8 mouse cellular contexts compared by ENCODE assay signal in the genomic region with DNA sequence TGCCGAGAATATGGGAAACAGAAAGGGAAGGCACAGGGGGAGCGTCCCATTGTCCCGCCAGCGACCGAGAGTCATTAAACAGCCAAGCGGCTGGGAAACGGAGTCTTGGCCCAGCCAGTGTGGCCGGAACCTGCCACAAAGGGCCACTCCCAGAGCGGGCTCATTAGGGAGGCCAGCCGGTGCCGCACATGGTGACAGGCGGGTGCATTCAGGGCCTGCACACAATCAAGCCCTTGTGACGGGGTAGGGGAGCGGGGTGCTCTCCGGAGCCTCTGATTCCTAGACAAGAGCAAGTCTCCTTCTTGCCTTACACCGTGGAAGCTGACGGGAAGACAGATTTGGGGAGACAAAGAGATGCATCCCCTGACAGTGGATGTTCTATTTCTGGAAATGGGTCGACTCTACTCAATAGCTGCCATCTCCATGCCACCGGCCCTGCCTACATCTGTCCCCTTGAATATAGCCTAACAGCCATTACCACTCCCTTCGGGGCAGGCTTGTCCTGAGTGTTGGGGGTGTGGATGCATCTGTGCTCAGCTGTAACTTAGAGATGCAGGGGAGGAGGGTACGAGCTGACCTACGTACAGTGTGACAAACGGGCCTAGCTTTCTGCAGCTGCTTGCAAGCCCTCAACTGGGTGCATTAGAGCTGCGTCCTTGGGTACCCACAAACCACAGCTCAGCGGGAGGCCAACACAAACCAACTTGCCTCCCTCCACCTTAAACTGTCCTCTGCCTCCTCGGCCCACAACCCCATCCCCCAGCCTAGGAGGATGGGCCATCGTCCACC. TPM values are rescaled to one million over a fixed set of nuclear protein-coding genes. Genes with fewer than 3 reads are reported as not detected.
DNase-seq lines count a peak whose midpoint lies in the region; ATAC-seq and TF ChIP-seq lines count a peak whose summit lies in the region.

No protein-coding gene starts in this region.

- peak overlapping the region; percentile 51 for H3K4me2 ChIP-seq in forebrain, embryonic 12.5 days
- peak overlapping the region; percentile 45 for H3K4me2 ChIP-seq in hindbrain, embryonic 14.5 days (replicated peaks)
- no peak overlapping the region for H3K4me2 ChIP-seq in lung, postnatal 0 days (replicated peaks; ENCODE audit: low read depth, low read length)

- DNase-seq in thymus, postnatal 0 days (ENCODE audit: low spot score) = peak; percentile 17
- DNase-seq in thymus, postnatal 36 days = no peak
- DNase-seq in hindbrain, embryonic 14.5 days (ENCODE audit: low spot score) = no peak
- DNase-seq in lung, postnatal 0 days (ENCODE audit: low spot score) = peak; percentile 42
- peak; percentile 70 to 74 for DNase-seq in right cerebral cortex, postnatal 10 days (ENCODE audit: low spot score in 2 of 2)
- DNase-seq in ovary, postnatal 36 days (ENCODE audit: low spot score) = no peak
- DNase-seq in adrenal gland, postnatal 36 days = no peak

- no peak for TF ChIP-seq EP300 in lung, postnatal 0 days (IDR thresholded peaks at IDR 0.05)

- peak overlapping the region; percentile 51 for H3K9ac ChIP-seq in forebrain, embryonic 12.5 days
- peak overlapping the region; percentile 57 for H3K9ac ChIP-seq in hindbrain, embryonic 14.5 days
- no peak overlapping the region for H3K9ac ChIP-seq in lung, postnatal 0 days (replicated peaks; ENCODE audit: low read depth)

- H3K27me3 ChIP-seq in forebrain, embryonic 12.5 days = no peaks in the 10 kb centered on the region
- H3K27me3 ChIP-seq in hindbrain, embryonic 14.5 days (ENCODE audit: control insufficient read depth, insufficient read depth, low read length) = no peaks in the 10 kb centered on the region
- H3K27me3 ChIP-seq in lung, postnatal 0 days (replicated peaks; ENCODE audit: insufficient read depth, low read length) = no peaks in the 10 kb centered on the region

- H3K27ac ChIP-seq in forebrain, embryonic 12.5 days = peak overlapping the region; percentile 91
- H3K27ac ChIP-seq in hindbrain, embryonic 14.5 days = peak overlapping the region; percentile 79
- H3K27ac ChIP-seq in lung, postnatal 0 days (ENCODE audit: low read length) = peak overlapping the region; percentile 47

- H3K36me3 ChIP-seq in forebrain, embryonic 12.5 days (replicated peaks) = peaks cover 4% of the 10 kb centered on the region; the same call in 1 of the 2 replicates
- 0 out of 2 replicates have a peak, but pooled peaks cover 6% of the 10 kb centered on the region for H3K36me3 ChIP-seq in hindbrain, embryonic 14.5 days (replicated peaks; ENCODE audit: control insufficient read depth, insufficient read depth)
- no peaks in the 10 kb centered on the region for H3K36me3 ChIP-seq in lung, postnatal 0 days (ENCODE audit: insufficient read depth, low read length)

- ATAC-seq in forebrain, embryonic 12.5 days (ENCODE audit: low FRiP score) = peak; percentile 86
- ATAC-seq in hindbrain, embryonic 14.5 days (ENCODE audit: low FRiP score) = peak; percentile 67
- ATAC-seq in lung, postnatal 0 days = peak; percentile 60

- 5% methylated on average over 27 of the region's 27 CpGs for WGBS in forebrain, embryonic 12.5 days
- WGBS in hindbrain, embryonic 14.5 days = 10% methylated on average over 27 of the region's 27 CpGs
- WGBS in lung, postnatal 0 days = 47% methylated on average over 27 of the region's 27 CpGs

- TF ChIP-seq CTCF in lung, postnatal 0 days (IDR thresholded peaks at IDR 0.05) = no peak

- peaks cover 88% of the 10 kb centered on the region for H3K4me1 ChIP-seq in forebrain, embryonic 12.5 days
- H3K4me1 ChIP-seq in hindbrain, embryonic 14.5 days (replicated peaks; ENCODE audit: control insufficient read depth, insufficient read depth, low read length) = peaks cover 73% of the 10 kb centered on the region
- peaks cover 22% of the 10 kb centered on the region; the same call in 1 of the 2 replicates for H3K4me1 ChIP-seq in lung, postnatal 0 days (ENCODE audit: insufficient read depth, low read depth, low read length)

- no peaks in the 10 kb centered on the region for H3K9me3 ChIP-seq in forebrain, embryonic 12.5 days
- no peaks in the 10 kb centered on the region for H3K9me3 ChIP-seq in hindbrain, embryonic 14.5 days (ENCODE audit: control insufficient read depth, low read length)
- no peaks in the 10 kb centered on the region for H3K9me3 ChIP-seq in lung, postnatal 0 days (ENCODE audit: low read length)

- H3K4me3 ChIP-seq in forebrain, embryonic 12.5 days (replicated peaks) = peak overlapping the region; percentile 23
- peak overlapping the region; percentile 5; the same call in 1 of the 2 replicates for H3K4me3 ChIP-seq in hindbrain, embryonic 14.5 days (replicated peaks; ENCODE audit: low read length)
- no peak overlapping the region for H3K4me3 ChIP-seq in lung, postnatal 0 days (ENCODE audit: low read depth, low read length)

RNA-seq across cellular contexts. Expression of gene Ccdc85c, which starts 9.2 kb away (rescaled TPM):
- 11.3 and 13.6 TPM in 2 replicates for polyA plus RNA-seq in thymus, postnatal 0 days (2015; fragmentation: Nextera tagmentation; extraction: Ambion mirVana)
- 10.7 and 14.7 TPM in 2 replicates for polyA plus RNA-seq in forebrain, embryonic 12.5 days (2016; fragmentation: Nextera tagmentation; extraction: Ambion mirVana)
- polyA plus RNA-seq in hindbrain, embryonic 14.5 days (2014; fragmentation: Nextera tagmentation; extraction: Ambion mirVana) = 13.9 and 16.5 TPM in 2 replicates
- 4.1 and 4.5 TPM in 2 replicates for polyA plus RNA-seq in lung, postnatal 0 days (2015; fragmentation: Nextera tagmentation; extraction: Ambion mirVana)
- total RNA-seq in adrenal gland, postnatal 36 days (2021) = 10 to 100 TPM; 21.6 to 28.8 TPM

RNA-seq across cellular contexts. Expression of gene Hhipl1, which starts 40.0 kb away (rescaled TPM):
- 0.05 TPM in 2 replicates for polyA plus RNA-seq in thymus, postnatal 0 days (2015; fragmentation: Nextera tagmentation; extraction: Ambion mirVana)
- 3.3 and 3.5 TPM in 2 replicates for polyA plus RNA-seq in forebrain, embryonic 12.5 days (2016; fragmentation: Nextera tagmentation; extraction: Ambion mirVana)
- polyA plus RNA-seq in hindbrain, embryonic 14.5 days (2014; fragmentation: Nextera tagmentation; extraction: Ambion mirVana) = 1.8 and 1.9 TPM in 2 replicates
- polyA plus RNA-seq in lung, postnatal 0 days (2015; fragmentation: Nextera tagmentation; extraction: Ambion mirVana) = 0.35 and 0.57 TPM in 2 replicates
- total RNA-seq in adrenal gland, postnatal 36 days (2021) = under 1 TPM; 0.76 to 0.86 TPM

Comparison
In these comparisons a context has a peak if more than half of its experiments do, and no peak if none do; other contexts are left out.
1. DNase-seq: peak in thymus, postnatal 0 days (single experiment), lung, postnatal 0 days (single experiment) and right cerebral cortex, postnatal 10 days (2 of 2); none in thymus, postnatal 36 days (0 of 2), hindbrain, embryonic 14.5 days (single experiment), ovary, postnatal 36 days (single experiment) and adrenal gland, postnatal 36 days (0 of 2).
2. Peak in every context shown above with its lines, with median percentiles within 50 percentile points of each other: ATAC-seq and H3K27ac ChIP-seq.